Mouse (Mus musculus) kidney, adult 2 months (tissue): ENCODE results near the gene Abraxas2.

ENCODE experiments used
- CTCF ChIP-seq: fragments of 200-500 bp; conservative IDR thresholded peaks from 2 replicates; pipeline ENCODE4 v1.5.1; 2011; ENCODE audit warnings: low read depth, mild to moderate bottlenecking, control low read depth, low read length, moderate library complexity, mixed read lengths; ENCODE audit not compliant: insufficient read depth, insufficient read length
- POLR2A ChIP-seq: fragments of 200-500 bp; IDR thresholded peaks from one replicate; pipeline ENCODE4 v1.6.1; 2011; ENCODE audit warnings: low read depth, low read length, control low read depth

GRCm38 (mm10) chr7:132810368-132810767, 48.7 kb upstream of the Abraxas2 start:
- no peak for TF ChIP-seq POLR2A
- TF ChIP-seq CTCF = no peak
